In the genomic region with DNA sequence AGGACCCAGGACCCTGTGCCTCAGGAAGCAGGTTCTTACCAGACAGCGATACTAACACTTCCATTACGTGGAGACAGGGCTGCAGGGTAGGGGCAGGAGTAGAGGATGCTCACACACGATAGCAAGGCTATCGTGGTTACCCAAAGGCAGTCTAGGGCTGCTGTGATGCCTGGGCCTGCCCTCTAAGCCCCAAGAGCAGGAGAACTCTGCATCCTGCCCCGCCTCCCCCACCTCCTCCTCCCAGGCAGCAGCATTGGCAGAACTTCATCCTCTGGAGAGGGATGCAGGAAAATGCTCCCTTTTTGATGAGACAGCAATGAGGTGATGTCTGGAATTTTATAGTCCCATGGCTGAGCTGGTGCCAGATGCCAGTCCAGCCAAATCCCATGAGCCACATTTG, we compare ENCODE assay signal across 22 mouse cellular contexts. TPM values are rescaled to one million over a fixed set of nuclear protein-coding genes. Genes with fewer than 3 reads are reported as not detected.
DNase-seq lines count a peak whose midpoint lies in the region; ATAC-seq and TF ChIP-seq lines count a peak whose summit lies in the region.
"Had no signal": no experiment of that assay in that cellular context is flagged by ENCODE, and none has a peak within 500 bp of the region (broad histone marks: within the 10 kb centered on the region; RNA-seq: fewer than 3 reads in every experiment).

No protein-coding gene starts in this region.

- peaks cover 14 to 20% of the 10 kb centered on the region in 2 experiments for H3K4me1 ChIP-seq in MEL (ENCODE audit: control insufficient read depth in 1 of 2, insufficient read depth in 2 of 2, low read length in 2 of 2)
- H3K4me1 ChIP-seq in liver, embryonic 16.5 days (ENCODE audit: control insufficient read depth, low read depth, low read length), result peaks cover 18% of the 10 kb centered on the region
- H3K4me1 ChIP-seq in hindbrain, embryonic 16.5 days (ENCODE audit: control insufficient read depth, insufficient read depth, low read depth, low read length), result no peaks in the 10 kb centered on the region
- H3K4me1 ChIP-seq: embryonic facial prominence, embryonic 13.5 days had no signal

- H3K27ac ChIP-seq in MEL (ENCODE audit: control insufficient read depth, low read depth, low read length), result peak overlapping the region; percentile 79
- H3K27ac ChIP-seq in liver, embryonic 16.5 days (ENCODE audit: low read length), result peak overlapping the region; percentile 56
- no peak overlapping the region for H3K27ac ChIP-seq in hindbrain, embryonic 16.5 days (ENCODE audit: low read depth, low read length)
- H3K27ac ChIP-seq: embryonic facial prominence, embryonic 13.5 days; heart, embryonic 10.5 days; hindbrain, embryonic 10.5 days; left cerebral cortex, adult 2 months had no signal

- peak; percentile 45 for DNase-seq in kidney, postnatal 10 days
- DNase-seq in kidney, adult 11 months, result no peak
- DNase-seq in MEL (ENCODE audit: low read depth, low spot score), result peak; percentile 59
- no peak for DNase-seq in spleen, adult 18-20 months
- DNase-seq: adrenal gland, adult 2 months; cerebellum, adult 9-10 months; layer of hippocampus, adult 9-11 months; lung, adult 2 months; right cerebral cortex, postnatal 14 days; thymus, adult 2 months had no signal

- peak; percentile 75 for ATAC-seq in erythroid progenitor cell, adult 5-6 weeks (replicated peaks; ENCODE audit: low FRiP score, poor library complexity, severe bottlenecking)
- peak; percentile 85 for ATAC-seq in liver, embryonic 16.5 days (ENCODE audit: low read depth)
- ATAC-seq in inflammation-experienced regulatory T-cells, adult 6 months, result no peak
- no peak for ATAC-seq in hindbrain, embryonic 16.5 days
- ATAC-seq: forebrain, embryonic 16.5 days had no signal

- H3K36me3 ChIP-seq in MEL (ENCODE audit: control insufficient read depth in 1 of 2, insufficient read depth in 2 of 2, low read length in 2 of 2), result peaks cover 0 to 16% of the 10 kb centered on the region in 2 experiments; a peak in 2 of 4 replicates
- no peaks in the 10 kb centered on the region for H3K36me3 ChIP-seq in liver, embryonic 16.5 days (ENCODE audit: control insufficient read depth, insufficient read depth)
- no peaks in the 10 kb centered on the region for H3K36me3 ChIP-seq in hindbrain, embryonic 16.5 days (ENCODE audit: control insufficient read depth, insufficient read depth, low read length)
- H3K36me3 ChIP-seq: embryonic facial prominence, embryonic 13.5 days; heart, embryonic 10.5 days; hindbrain, embryonic 10.5 days had no signal

- 17% methylated on average over 5 of the region's 5 CpGs for WGBS in liver, embryonic 16.5 days (ENCODE audit: insufficient replicate concordance)
- 76% methylated on average over 5 of the region's 5 CpGs for WGBS in hindbrain, embryonic 16.5 days

- no peak overlapping the region; the same call in 1 of the 2 replicates for H3K9ac ChIP-seq in MEL (ENCODE audit: control insufficient read depth, low read depth, low read length, poor library complexity, severe bottlenecking)
- H3K9ac ChIP-seq in liver, embryonic 16.5 days (ENCODE audit: low read depth, low read length), result no peak overlapping the region
- no peak overlapping the region for H3K9ac ChIP-seq in hindbrain, embryonic 16.5 days (ENCODE audit: low read depth, low read length)
- H3K9ac ChIP-seq: embryonic facial prominence, embryonic 13.5 days had no signal

- H3K27me3 ChIP-seq in MEL (ENCODE audit: control insufficient read depth in 1 of 2, insufficient read depth in 2 of 2, low read length in 2 of 2), result no peaks in the 10 kb centered on the region
- no peaks in the 10 kb centered on the region for H3K27me3 ChIP-seq in liver, embryonic 16.5 days (ENCODE audit: control insufficient read depth, insufficient read depth, low read depth, low read length)
- no peaks in the 10 kb centered on the region for H3K27me3 ChIP-seq in hindbrain, embryonic 16.5 days (replicated peaks; ENCODE audit: control insufficient read depth, insufficient read depth, low read length)
- H3K27me3 ChIP-seq: CH12.LX; embryonic facial prominence, embryonic 13.5 days had no signal

- no peaks in the 10 kb centered on the region for H3K79me2 ChIP-seq in MEL (ENCODE audit: control insufficient read depth, insufficient read depth, low read length, poor library complexity)

- H3K4me2 ChIP-seq in liver, embryonic 16.5 days (ENCODE audit: low read depth, low read length), result no peak overlapping the region
- no peak overlapping the region for H3K4me2 ChIP-seq in hindbrain, embryonic 16.5 days (ENCODE audit: low read length)
- H3K4me2 ChIP-seq: embryonic facial prominence, embryonic 13.5 days; midbrain, embryonic 11.5 days had no signal

- no peak for TF ChIP-seq RAD21 in MEL (IDR thresholded peaks at IDR 0.05; ENCODE audit: low read depth, low read length)

- TF ChIP-seq CTCF in MEL (IDR thresholded peaks at IDR 0.05 in 2 of 3, conservative IDR thresholded peaks at IDR 0.05 in 1 of 3; ENCODE audit: control insufficient read depth in 1 of 3, insufficient read depth in 1 of 3, low read depth in 2 of 3, low read length in 3 of 3, poor library complexity in 1 of 3, severe bottlenecking in 1 of 3), result no peak

- H3K4me3 ChIP-seq in MEL (ENCODE audit: control insufficient read depth in 1 of 2, insufficient read depth in 1 of 2, low read depth in 2 of 2, low read length in 2 of 2), result no peak overlapping the region
- no peak overlapping the region for H3K4me3 ChIP-seq in liver, embryonic 16.5 days (ENCODE audit: low read depth, low read length)
- H3K4me3 ChIP-seq in hindbrain, embryonic 16.5 days (ENCODE audit: low read length), result no peak overlapping the region
- H3K4me3 ChIP-seq: embryonic facial prominence, embryonic 13.5 days; heart, embryonic 10.5 days; hindbrain, embryonic 10.5 days; left cerebral cortex, adult 2 months had no signal

- no peak; a peak in 1 of 4 replicates for TF ChIP-seq EP300 in MEL (IDR thresholded peaks at IDR 0.05; ENCODE audit: low read depth in 1 of 2, low read length in 2 of 2)

- TF ChIP-seq POLR2A in MEL (IDR thresholded peaks at IDR 0.05; ENCODE audit: control insufficient read depth in 1 of 2, insufficient read depth in 1 of 2, low read depth in 1 of 2, low read length in 2 of 2, poor library complexity in 1 of 2), result no peak

- H3K9me3 ChIP-seq in MEL (replicated peaks; ENCODE audit: insufficient read depth, low read length), result no peaks in the 10 kb centered on the region
- H3K9me3 ChIP-seq in liver, embryonic 16.5 days (replicated peaks; ENCODE audit: control insufficient read depth, low read length), result no peaks in the 10 kb centered on the region
- H3K9me3 ChIP-seq in hindbrain, embryonic 16.5 days (ENCODE audit: control insufficient read depth, low read length), result no peaks in the 10 kb centered on the region
- H3K9me3 ChIP-seq: embryonic facial prominence, embryonic 13.5 days; heart, embryonic 10.5 days; hindbrain, embryonic 10.5 days had no signal

TF ChIP-seq in MEL, 35 proteins besides CTCF, POLR2A, EP300 and RAD21:
- TF ChIP-seq CHD1 (IDR thresholded peaks at IDR 0.05; ENCODE audit: low read depth, low read length), result no peak
- TF ChIP-seq ELF1 (IDR thresholded peaks at IDR 0.05; ENCODE audit: low read depth, low read length), result no peak
- TF ChIP-seq MEF2A (IDR thresholded peaks at IDR 0.05; ENCODE audit: extremely low read depth, insufficient replicate concordance, low read depth, low read length, poor library complexity, severe bottlenecking), result no peak
- no peak for TF ChIP-seq MYC (IDR thresholded peaks at IDR 0.05; ENCODE audit: low read depth, low read length)
- peak; percentile 43 for TF ChIP-seq TAL1 (IDR thresholded peaks at IDR 0.05; ENCODE audit: low read length)
- TF ChIP-seq ZC3H11A (IDR thresholded peaks at IDR 0.05; ENCODE audit: low read depth, low read length), result no peak
- no peak for TF ChIP-seq MAZ (IDR thresholded peaks at IDR 0.05; ENCODE audit: low read depth, low read length)
- no peak for TF ChIP-seq ZMIZ1 (IDR thresholded peaks at IDR 0.05; ENCODE audit: low read depth, low read length)
- TF ChIP-seq TBP (IDR thresholded peaks at IDR 0.05; ENCODE audit: low read depth, low read length), result no peak
- TF ChIP-seq TCF12 (IDR thresholded peaks at IDR 0.05; ENCODE audit: low read depth, low read length), result 0 out of 2 replicates have a peak, but pooled peaks have one; percentile 15
- no peak for TF ChIP-seq HCFC1 (IDR thresholded peaks at IDR 0.05; ENCODE audit: low read depth, low read length)
- no peak for TF ChIP-seq MAFK (IDR thresholded peaks at IDR 0.05; ENCODE audit: borderline replicate concordance, low read depth, low read length)
- no peak for TF ChIP-seq NELFE (IDR thresholded peaks at IDR 0.05; ENCODE audit: low read depth, low read length)
- no peak for TF ChIP-seq CHD2 (IDR thresholded peaks at IDR 0.05; ENCODE audit: low read length)
- TF ChIP-seq POLR2AphosphoS5 (IDR thresholded peaks at IDR 0.05; ENCODE audit: borderline replicate concordance, low read depth, low read length), result no peak; the same call in 1 of the 2 replicates
- no peak for TF ChIP-seq ZKSCAN1 (IDR thresholded peaks at IDR 0.05; ENCODE audit: low read depth, low read length)
- no peak for TF ChIP-seq GATA1 (IDR thresholded peaks at IDR 0.05; ENCODE audit: low read depth, low read length)
TF ChIP-seq in MEL: peak in this region for 2.

RNA-seq across cellular contexts. Expression of a gene that starts 19.0 kb away (rescaled TPM):
- not detected in 2 replicates for total RNA-seq in MEL (2012; rRNA removed)
- under 1 TPM in 1 of 2 experiments, not detected in 1; 0.03 TPM for polyA plus RNA-seq in MEL (2012; ENCODE audit: insufficient read depth in 1 of 2, insufficient read length in 2 of 2, low read depth in 1 of 2, low replicate concordance in 2 of 2, missing spikeins in 1 of 2)
- not detected in 2 replicates for total RNA-seq in erythroid progenitor cell, adult 5-6 weeks (2015; ENCODE audit: low replicate concordance)
- total RNA-seq in erythroid progenitor cell, adult 5-6 weeks (2017; ENCODE audit: low replicate concordance), result 0.39 and 0.98 TPM in 2 replicates
- 0.11 and 0.14 TPM in 2 replicates for polyA plus RNA-seq in liver, embryonic 16.5 days (2015; fragmentation: Nextera tagmentation; extraction: Ambion mirVana)
- 1 to 10 TPM; 6.4 to 7.0 (median 6.4) TPM for polyA plus RNA-seq in inflammation-experienced regulatory T-cells, adult 6 months (2017; shearing (Covaris generic))
- 11.9 and 14.3 TPM in 2 replicates for polyA plus RNA-seq in hindbrain, embryonic 16.5 days (2015; fragmentation: Nextera tagmentation; extraction: Ambion mirVana)
- total RNA-seq: CH12.LX; gastrocnemius, adult 18-20 months had no signal

RNA-seq across cellular contexts. Expression of a gene that starts 19.7 kb away (rescaled TPM):
- 55.1 and 60.1 TPM in 2 replicates for total RNA-seq in MEL (2012; rRNA removed)
- 10 to 100 TPM in 1 of 2 experiments, not detected in 1; 79.3 TPM for polyA plus RNA-seq in MEL (2012; ENCODE audit: insufficient read depth in 1 of 2, insufficient read length in 2 of 2, low read depth in 1 of 2, low replicate concordance in 2 of 2, missing spikeins in 1 of 2)
- total RNA-seq in erythroid progenitor cell, adult 5-6 weeks (2015; ENCODE audit: low replicate concordance), result 42.8 and 126 TPM in 2 replicates
- total RNA-seq in erythroid progenitor cell, adult 5-6 weeks (2017; ENCODE audit: low replicate concordance), result 91.6 and 103 TPM in 2 replicates
- polyA plus RNA-seq in liver, embryonic 16.5 days (2015; fragmentation: Nextera tagmentation; extraction: Ambion mirVana), result 78.9 and 81.7 TPM in 2 replicates
- polyA plus RNA-seq in inflammation-experienced regulatory T-cells, adult 6 months (2017; shearing (Covaris generic)), result 10 to 100 TPM; 48.9 to 55.5 (median 50.0) TPM
- polyA plus RNA-seq in hindbrain, embryonic 16.5 days (2015; fragmentation: Nextera tagmentation; extraction: Ambion mirVana), result 102 and 116 TPM in 2 replicates

Comparison
In these comparisons a context has a peak if more than half of its experiments do, and no peak if none do; other contexts are left out.
1. DNase-seq: peak in kidney, postnatal 10 days (single experiment) and MEL (single experiment); none in kidney, adult 11 months (single experiment) and spleen, adult 18-20 months (0 of 2).
2. ATAC-seq: peak in erythroid progenitor cell, adult 5-6 weeks (single experiment) and liver, embryonic 16.5 days (single experiment); none in inflammation-experienced regulatory T-cells, adult 6 months (single experiment) and hindbrain, embryonic 16.5 days (single experiment).